Mouse (Mus musculus) heart, adult 2 months (tissue): Measurements from ENCODE around the gene Clgn.

Experiments
- CTCF ChIP-seq: fragments of 200-600 bp; IDR thresholded peaks from 2 replicates; pipeline ENCODE4 v1.8.1; 2022; ENCODE audit warnings: antibody characterized with exemption, mild to moderate bottlenecking, moderate library complexity
- EP300 ChIP-seq: fragments of 200-500 bp; IDR thresholded peaks from 2 replicates; pipeline ENCODE4 v1.6.1; 2011; ENCODE audit warnings: low read depth, low read length, control low read depth; ENCODE audit not compliant: insufficient read depth

DNA sequence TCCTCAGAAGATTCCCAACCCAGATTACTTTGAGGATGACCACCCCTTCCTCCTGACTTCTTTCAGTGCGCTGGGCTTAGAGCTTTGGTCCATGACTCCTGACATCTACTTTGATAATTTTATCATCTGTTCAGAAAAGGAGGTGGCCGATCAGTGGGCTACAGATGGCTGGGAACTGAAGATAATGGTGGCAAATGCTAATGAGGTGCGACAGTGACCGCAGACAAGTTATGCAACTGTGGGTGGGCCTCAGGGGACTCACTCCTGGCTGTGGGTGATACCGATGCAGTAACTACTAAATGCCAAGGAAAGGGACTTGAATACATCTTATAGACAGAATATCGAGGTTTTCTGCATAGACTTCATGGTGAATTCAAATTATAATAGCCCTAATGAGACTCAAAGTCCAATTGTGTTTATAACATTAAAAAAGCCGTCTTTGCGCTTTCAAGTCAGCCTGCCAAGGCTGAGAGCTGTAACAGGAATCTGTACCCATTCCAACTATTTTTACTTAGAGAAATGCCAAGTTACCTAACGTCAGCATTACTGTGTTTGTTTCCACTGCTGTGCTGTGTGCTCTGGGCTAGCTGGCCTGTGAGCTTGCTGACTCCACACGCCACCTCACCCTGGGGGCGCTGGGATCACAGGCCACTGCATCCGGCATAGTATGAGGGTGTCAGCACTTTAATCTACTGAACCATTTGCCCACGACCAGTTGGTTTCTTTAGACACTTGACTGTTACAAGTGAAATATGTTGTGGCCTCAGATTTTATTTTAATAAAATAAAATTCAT lies 33.6 kb downstream of the Clgn start:
- TF ChIP-seq CTCF (no peak), EP300 (no peak)
